Mouse (Mus musculus): ENCODE data around the gene Tyw3. TPM values are rescaled to one million over a fixed set of nuclear protein-coding genes. Genes with fewer than 3 reads are reported as not detected.
"Not testable (repeated sequence)": the region's sequence is repeated elsewhere in the genome, so short reads cannot be mapped to it uniquely, and the experiment has no call there.

The Tyw3 gene
- 16.3 and 16.8 TPM in 2 replicates for polyA plus RNA-seq (2015; fragmentation: Nextera tagmentation; extraction: Ambion mirVana)

GRCm38 (mm10) chr3:154596934-154597554 lies at the start of gene Tyw3:
Tyw3 (minus strand) TSS chr3:154597104.
- peak within 1 kb of the TSS; percentile 85 for H3K4me3 ChIP-seq (replicated peaks; ENCODE audit: low read depth, low read length)
- no peaks in the 10 kb centered on the region for H3K9me3 ChIP-seq (replicated peaks; ENCODE audit: low read length)
- H3K4me1 ChIP-seq (replicated peaks; ENCODE audit: insufficient read depth, low read length): 0 out of 2 replicates have a peak, but pooled peaks cover 3% of the 10 kb centered on the region
- peak within 1 kb of the TSS; percentile 90 for H3K9ac ChIP-seq (ENCODE audit: low read depth, low read length)
- WGBS: under 1% methylated on average over 38 of the region's 38 CpGs
- peak; percentile 64 for TF ChIP-seq CTCF (IDR thresholded peaks at IDR 0.05; ENCODE audit: low read depth)
- peak; percentile 97 for DNase-seq (ENCODE audit: low spot score)
- peak; percentile 94 for ATAC-seq (replicated peaks; ENCODE audit: low FRiP score, low read depth)
- H3K27ac ChIP-seq: peak within 1 kb of the TSS; percentile 99
- no peaks in the 10 kb centered on the region for H3K27me3 ChIP-seq (ENCODE audit: insufficient read depth, low read length)
- H3K4me2 ChIP-seq (ENCODE audit: low read length): peak within 1 kb of the TSS; percentile 87
- H3K36me3 ChIP-seq (ENCODE audit: insufficient read depth, low read length): 0 out of 2 replicates have a peak, but pooled peaks cover 9% of the 10 kb centered on the region

- H3K4me2 ChIP-seq (ENCODE audit: low read length): no peak overlapping the region
- no peak for TF ChIP-seq CTCF (IDR thresholded peaks at IDR 0.05; ENCODE audit: low read depth)
- no peak overlapping the region for H3K9ac ChIP-seq (ENCODE audit: low read depth, low read length)
- no peak overlapping the region for H3K27ac ChIP-seq
- H3K27me3 ChIP-seq (ENCODE audit: insufficient read depth, low read length): no peaks in the 10 kb centered on the region
- no peaks in the 10 kb centered on the region for H3K36me3 ChIP-seq (ENCODE audit: insufficient read depth, low read length)
- WGBS: 83% methylated on average over 5 of the region's 5 CpGs
- DNase-seq (ENCODE audit: low spot score) (no peak), ATAC-seq (replicated peaks; ENCODE audit: low FRiP score, low read depth) (no peak)
- no peaks in the 10 kb centered on the region for H3K4me1 ChIP-seq (replicated peaks; ENCODE audit: insufficient read depth, low read length)
- H3K9me3 ChIP-seq (replicated peaks; ENCODE audit: low read length): no peaks in the 10 kb centered on the region
- no peak overlapping the region for H3K4me3 ChIP-seq (replicated peaks; ENCODE audit: low read depth, low read length)
These were observed 36.2 kb upstream of the Tyw3 start for GRCm38 (mm10) chr3:154633091-154633490.

GRCm38 (mm10) chr3:154631281-154631680 lies 34.4 kb upstream of the Tyw3 start:
- not testable (repeated sequence) for H3K4me2 ChIP-seq (ENCODE audit: low read length); DNase-seq (ENCODE audit: low spot score); H3K4me1 ChIP-seq (replicated peaks; ENCODE audit: insufficient read depth, low read length); H3K36me3 ChIP-seq (ENCODE audit: insufficient read depth, low read length); H3K27ac ChIP-seq; H3K4me3 ChIP-seq (replicated peaks; ENCODE audit: low read depth, low read length); H3K9ac ChIP-seq (ENCODE audit: low read depth, low read length); H3K27me3 ChIP-seq (ENCODE audit: insufficient read depth, low read length); H3K9me3 ChIP-seq (replicated peaks; ENCODE audit: low read length); ATAC-seq (replicated peaks; ENCODE audit: low FRiP score, low read depth)
- 88% methylated on average over 2 of the region's 2 CpGs for WGBS

- Histone ChIP-seq H3K36me3 (ENCODE audit: insufficient read depth, low read length) (0 out of 2 replicates have a peak, but pooled peaks cover 2% of the 10 kb centered on the region), H3K4me2 (ENCODE audit: low read length) (no peak overlapping the region), H3K4me1 (replicated peaks; ENCODE audit: insufficient read depth, low read length) (no peaks in the 10 kb centered on the region), H3K27me3 (ENCODE audit: insufficient read depth, low read length) (no peaks in the 10 kb centered on the region), H3K27ac (no peak overlapping the region), H3K9ac (ENCODE audit: low read depth, low read length) (no peak overlapping the region), H3K4me3 (replicated peaks; ENCODE audit: low read depth, low read length) (no peak overlapping the region), H3K9me3 (replicated peaks; ENCODE audit: low read length) (no peaks in the 10 kb centered on the region)
- peak; percentile 40 for ATAC-seq (replicated peaks; ENCODE audit: low FRiP score, low read depth)
- no peak for DNase-seq (ENCODE audit: low spot score)
- TF ChIP-seq CTCF (IDR thresholded peaks at IDR 0.05; ENCODE audit: low read depth): no peak
These were observed 31.4 kb upstream of the Tyw3 start for GRCm38 (mm10) chr3:154628284-154628683.

DNA sequence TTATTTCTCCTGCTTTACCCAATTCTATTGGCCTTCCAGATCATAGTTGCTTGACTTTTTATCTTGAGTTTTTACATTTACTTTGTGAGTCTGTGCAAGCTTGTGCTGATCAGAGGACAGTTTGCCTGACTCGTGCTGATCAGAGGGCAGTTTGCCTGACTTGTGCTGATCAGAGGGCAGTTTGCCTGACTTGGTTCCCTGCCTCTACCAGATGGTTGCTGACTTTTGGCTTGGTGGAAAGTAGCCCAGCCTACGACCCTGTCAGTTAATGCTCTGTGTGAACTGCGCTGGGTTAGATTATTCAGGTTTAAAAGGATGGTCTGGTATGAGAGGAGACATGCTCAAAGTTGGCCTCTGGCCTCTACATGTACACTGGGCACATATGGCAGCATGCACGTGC lies 19.2 kb upstream of the Tyw3 start:
- ATAC-seq (replicated peaks; ENCODE audit: low FRiP score, low read depth): no peak
- DNase-seq (ENCODE audit: low spot score): no peak
- Histone ChIP-seq H3K4me1 (replicated peaks; ENCODE audit: insufficient read depth, low read length) (no peaks in the 10 kb centered on the region), H3K9me3 (replicated peaks; ENCODE audit: low read length) (no peaks in the 10 kb centered on the region), H3K27me3 (ENCODE audit: insufficient read depth, low read length) (no peaks in the 10 kb centered on the region), H3K36me3 (ENCODE audit: insufficient read depth, low read length) (0 out of 2 replicates have a peak, but pooled peaks cover 9% of the 10 kb centered on the region), H3K4me3 (replicated peaks; ENCODE audit: low read depth, low read length) (no peak overlapping the region), H3K4me2 (ENCODE audit: low read length) (no peak overlapping the region), H3K27ac (no peak overlapping the region), H3K9ac (ENCODE audit: low read depth, low read length) (no peak overlapping the region)
- no peak for TF ChIP-seq CTCF (IDR thresholded peaks at IDR 0.05; ENCODE audit: low read depth)
- WGBS: 86% methylated on average over 4 of the region's 4 CpGs

DNA sequence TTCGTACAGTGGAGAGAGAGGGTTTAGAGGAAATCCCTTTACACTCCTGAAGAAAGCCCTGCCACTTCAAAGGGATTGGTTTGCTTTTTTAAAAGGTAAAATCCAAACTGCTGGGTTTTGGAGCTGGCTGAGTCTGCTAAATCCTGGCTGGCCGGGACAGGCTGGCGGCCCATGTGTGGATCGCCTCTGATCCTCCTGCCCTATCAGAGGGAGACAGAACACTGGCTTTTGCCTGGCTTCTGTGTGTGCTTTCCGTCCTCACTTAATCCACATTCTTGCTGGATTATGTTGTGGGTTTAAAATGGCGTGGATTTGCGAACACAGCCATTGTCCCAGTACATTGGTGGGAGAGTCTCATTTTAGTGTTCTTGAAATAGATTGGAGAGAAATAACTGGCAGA lies 18.4 kb upstream of the Tyw3 start:
- Histone ChIP-seq H3K4me2 (ENCODE audit: low read length) (no peak overlapping the region), H3K9ac (ENCODE audit: low read depth, low read length) (no peak overlapping the region), H3K4me3 (replicated peaks; ENCODE audit: low read depth, low read length) (no peak overlapping the region), H3K9me3 (replicated peaks; ENCODE audit: low read length) (no peaks in the 10 kb centered on the region), H3K36me3 (ENCODE audit: insufficient read depth, low read length) (0 out of 2 replicates have a peak, but pooled peaks cover 8% of the 10 kb centered on the region), H3K4me1 (replicated peaks; ENCODE audit: insufficient read depth, low read length) (no peaks in the 10 kb centered on the region), H3K27ac (no peak overlapping the region), H3K27me3 (ENCODE audit: insufficient read depth, low read length) (no peaks in the 10 kb centered on the region)
- ATAC-seq (replicated peaks; ENCODE audit: low FRiP score, low read depth): no peak
- DNase-seq (ENCODE audit: low spot score): no peak
- 92% methylated on average over 7 of the region's 7 CpGs for WGBS
- TF ChIP-seq CTCF (IDR thresholded peaks at IDR 0.05; ENCODE audit: low read depth): no peak

DNA sequence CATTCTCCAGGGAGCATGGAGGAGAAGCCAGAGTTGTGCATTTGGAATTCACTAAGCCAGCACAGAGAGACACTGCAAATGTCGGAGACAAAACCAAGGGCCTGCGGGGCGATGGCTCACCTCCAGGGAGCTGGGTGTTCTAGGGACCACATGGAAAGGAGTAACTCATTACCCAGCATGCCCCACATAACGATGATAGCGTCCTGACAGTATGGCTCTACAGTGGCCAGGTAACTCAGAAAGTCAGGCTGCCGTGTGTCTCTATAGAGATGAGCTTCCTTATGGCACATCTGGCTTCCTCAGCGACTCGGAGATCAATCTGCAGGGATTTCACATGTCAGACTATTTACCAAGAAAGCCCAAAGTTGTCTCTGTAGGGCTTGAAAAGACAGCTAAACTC lies 17.9 kb upstream of the Tyw3 start:
- DNase-seq (ENCODE audit: low spot score) (no peak), ATAC-seq (replicated peaks; ENCODE audit: low FRiP score, low read depth) (no peak)
- Histone ChIP-seq H3K4me1 (replicated peaks; ENCODE audit: insufficient read depth, low read length) (no peaks in the 10 kb centered on the region), H3K4me3 (replicated peaks; ENCODE audit: low read depth, low read length) (no peak overlapping the region), H3K36me3 (ENCODE audit: insufficient read depth, low read length) (0 out of 2 replicates have a peak, but pooled peaks cover 8% of the 10 kb centered on the region), H3K27me3 (ENCODE audit: insufficient read depth, low read length) (no peaks in the 10 kb centered on the region), H3K9me3 (replicated peaks; ENCODE audit: low read length) (no peaks in the 10 kb centered on the region), H3K9ac (ENCODE audit: low read depth, low read length) (no peak overlapping the region), H3K4me2 (ENCODE audit: low read length) (no peak overlapping the region), H3K27ac (no peak overlapping the region)
- TF ChIP-seq CTCF (IDR thresholded peaks at IDR 0.05; ENCODE audit: low read depth): no peak
- WGBS: 90% methylated on average over 8 of the region's 8 CpGs

All from kidney, postnatal 0 days (tissue).